Mouse (Mus musculus) cerebellum, adult 2 months (tissue): ENCODE data around the gene Brsk1. TPM values are rescaled to one million over a fixed set of nuclear protein-coding genes. Genes with fewer than 3 reads are reported as not detected.
A peak's percentile ranks its signal among the peaks of the same experiment; 100 is the strongest.

ENCODE experiments used
- DNase-seq, 2 experiments: peaks; one replicate each; pipeline ENCODE4 v3.0.0; 2021
- H3K27ac ChIP-seq: fragments of 200-500 bp; 2 replicates; pipeline ENCODE4 v1.5.1; 2012; ENCODE audit warnings: low read length, control low read depth, inconsistent platforms; ENCODE audit not compliant: insufficient read depth
- H3K27me3 ChIP-seq: fragments of 200-500 bp; 2 replicates; pipeline ENCODE4 v1.6.1; 2012; ENCODE audit warnings: inconsistent platforms, mild to moderate bottlenecking, low read length, moderate library complexity; ENCODE audit not compliant: control insufficient read depth, insufficient read depth
- H3K4me1 ChIP-seq: fragments of 200-500 bp; 2 replicates; pipeline ENCODE4 v1.6.1; 2011; ENCODE audit warnings: low read length; ENCODE audit not compliant: control insufficient read depth, insufficient read depth
- H3K4me3 ChIP-seq: fragments of 200-500 bp; replicated peaks from 2 replicates; pipeline ENCODE3; 2011; ENCODE audit warnings: mild to moderate bottlenecking, low read depth, low read length, control low read depth; ENCODE audit not compliant: insufficient read depth
- CTCF ChIP-seq: fragments of 200-500 bp; IDR thresholded peaks from 2 replicates; pipeline ENCODE4 v1.5.1; 2011; ENCODE audit warnings: low read depth, mild to moderate bottlenecking, control low read depth, low read length, moderate library complexity, borderline replicate concordance; ENCODE audit not compliant: insufficient read depth
- POLR2A ChIP-seq: fragments of 200-500 bp; IDR thresholded peaks from 2 replicates; pipeline ENCODE4 v1.6.1; 2011; ENCODE audit warnings: low read length, control low read depth, borderline replicate concordance; ENCODE audit not compliant: insufficient read depth
- WGBS: fragments of 180-500 bp; shearing (Covaris S2); methylation state at CpG from one replicate; pipeline ENCODE4 v1.1.7; 2018; 5-methylcytosine and 5-hydroxymethylcytosine counted together
- polyA plus RNA-seq: library from polyadenylated mRNA; depleted of rRNA; stranded (reverse); fragments of >200 nt; gene quantifications from 2 replicates; pipeline ENCODE4 v1.2.3, GENCODE M21; 2012

Brsk1 gene
- polyA plus RNA-seq, 1 experiment, result 182 TPM

GRCm38 (mm10) chr7:4746326-4746980, 56.0 kb downstream of the Brsk1 start:
- TF ChIP-seq POLR2A, result no peak
- no peak for TF ChIP-seq CTCF
- 81% methylated on average over 22 of the region's 22 CpGs for WGBS
- Histone ChIP-seq H3K27me3 (no peaks in the 10 kb centered on the region), H3K4me1 (peaks cover 12% of the 10 kb centered on the region; the same call in 1 of the 2 replicates), H3K4me3 (no peak overlapping the region), H3K27ac (no peak overlapping the region)
- DNase-seq, result no peak

GRCm38 (mm10) chr7:4747156-4747899, 56.9 kb downstream of the Brsk1 start:
- Histone ChIP-seq H3K4me1 (peaks cover 6% of the 10 kb centered on the region), H3K4me3 (no peak overlapping the region), H3K27me3 (no peaks in the 10 kb centered on the region), H3K27ac (no peak overlapping the region)
- 75% methylated on average over 9 of the region's 9 CpGs for WGBS
- DNase-seq, result no peak
- TF ChIP-seq CTCF (no peak), POLR2A (no peak)

- Histone ChIP-seq H3K4me3 (no peak overlapping the region), H3K27ac (no peak overlapping the region), H3K4me1 (peaks cover 3% of the 10 kb centered on the region; the same call in 1 of the 2 replicates), H3K27me3 (no peaks in the 10 kb centered on the region)
- WGBS, result 79% methylated on average over 4 of the region's 4 CpGs
- no peak for DNase-seq
- TF ChIP-seq CTCF (no peak), POLR2A (no peak)
Observed at GRCm38 (mm10) chr7:4748321-4748720, 57.9 kb downstream of the Brsk1 start.

GRCm38 (mm10) chr7:4749169-4749568, 58.8 kb downstream of the Brsk1 start:
- Histone ChIP-seq H3K4me3 (no peak overlapping the region), H3K27ac (no peak overlapping the region), H3K4me1 (peaks cover 3% of the 10 kb centered on the region; the same call in 1 of the 2 replicates), H3K27me3 (no peaks in the 10 kb centered on the region)
- 75% methylated on average over 2 of the region's 2 CpGs for WGBS
- TF ChIP-seq POLR2A (no peak), CTCF (no peak)
- DNase-seq, result no peak

GRCm38 (mm10) chr7:4751971-4752820, 61.8 kb downstream of the Brsk1 start:
- 3% methylated on average over 30 of the region's 30 CpGs for WGBS
- Histone ChIP-seq H3K27ac (no peak overlapping the region), H3K4me1 (peaks cover 3% of the 10 kb centered on the region; the same call in 1 of the 2 replicates)

GRCm38 (mm10) chr7:4752821-4753570, 62.6 kb downstream of the Brsk1 start, which contains the start of gene Cox6b2:
TSS of gene Cox6b2 (minus strand) at chr7:4753094.
- H3K27me3 ChIP-seq, result no peaks in the 10 kb centered on the region
- peak; percentile 22 to 32 for DNase-seq
- peaks cover 3% of the 10 kb centered on the region; the same call in 1 of the 2 replicates for H3K4me1 ChIP-seq
- 8% methylated on average over 24 of the region's 24 CpGs for WGBS
- TF ChIP-seq POLR2A (no peak), CTCF (no peak)
- no peak within 1 kb of the TSS for H3K27ac ChIP-seq
- H3K4me3 ChIP-seq, result no peak within 1 kb of the TSS

More at GRCm38 (mm10) chr7:4751971-4752820, 61.8 kb downstream of the Brsk1 start:
- DNase-seq, result peak in 1 of 2 experiments; percentile 20
- no peak overlapping the region for H3K4me3 ChIP-seq
- no peak for TF ChIP-seq POLR2A
- no peak for TF ChIP-seq CTCF
- H3K27me3 ChIP-seq, result no peaks in the 10 kb centered on the region

- DNase-seq, result no peak
- no peak overlapping the region for H3K4me3 ChIP-seq
- TF ChIP-seq CTCF (no peak), POLR2A (no peak)
- H3K27ac ChIP-seq, result no peak overlapping the region
- no peaks in the 10 kb centered on the region for H3K4me1 ChIP-seq
- no peaks in the 10 kb centered on the region for H3K27me3 ChIP-seq
- 46% methylated on average over 1 of the region's 1 CpGs for WGBS
Observed at GRCm38 (mm10) chr7:4759670-4760069, 69.3 kb downstream of the Brsk1 start.
